Mouse (Mus musculus) G1E (cell line): ENCODE data around the gene Fam126a. TPM values are rescaled to one million over a fixed set of nuclear protein-coding genes. Genes with fewer than 3 reads are reported as not detected.

ENCODE experiments used
- ATAC-seq: 2 replicates; pipeline ENCODE4 v1.8.0; 2016; ENCODE audit warnings: mild to moderate bottlenecking; ENCODE audit not compliant: insufficient number of reproducible peaks, poor library complexity, low FRiP score, severe bottlenecking; ENCODE audit errors: extremely low read depth
- DNase-seq: peaks from one replicate; pipeline ENCODE4 v3.0.0; 2012; ENCODE audit warnings: low spot score
- H3K27me3 ChIP-seq: 2 replicates; pipeline ENCODE4 v1.6.1; 2012; ENCODE audit warnings: mild to moderate bottlenecking, low read length, inconsistent platforms; ENCODE audit not compliant: insufficient read depth
- H3K36me3 ChIP-seq: replicated peaks from 2 replicates; pipeline ENCODE3; 2012; ENCODE audit warnings: mild to moderate bottlenecking, inconsistent platforms
- H3K4me1 ChIP-seq: 2 replicates; pipeline ENCODE4 v1.6.1; 2012; ENCODE audit warnings: low read depth, low read length, inconsistent platforms, mixed read lengths; ENCODE audit not compliant: insufficient read depth
- H3K4me3 ChIP-seq: 2 replicates; pipeline ENCODE4 v1.5.1; 2012; ENCODE audit warnings: low read depth, mild to moderate bottlenecking, inconsistent platforms, low read length, moderate library complexity, mixed read lengths
- H3K9me3 ChIP-seq: replicated peaks from 2 replicates; pipeline ENCODE4 v1.6.1; 2012; ENCODE audit warnings: inconsistent platforms
- CTCF ChIP-seq: IDR thresholded peaks from 2 replicates; pipeline ENCODE4 v1.5.1; 2012; ENCODE audit warnings: low read depth, low read length, inconsistent platforms, mixed read lengths
- GATA1 ChIP-seq: IDR thresholded peaks from 2 replicates; pipeline ENCODE4 v1.6.1; 2012; ENCODE audit warnings: borderline replicate concordance, low read length, inconsistent platforms, mixed read lengths
- GATA2 ChIP-seq: IDR thresholded peaks from 2 replicates; pipeline ENCODE4 v1.6.1; 2012; ENCODE audit warnings: low read depth, low read length, inconsistent platforms, borderline replicate concordance
- POLR2AphosphoS5 ChIP-seq: IDR thresholded peaks from 2 replicates; pipeline ENCODE4 v1.6.1; 2012; ENCODE audit warnings: low read depth, low read length, inconsistent platforms; ENCODE audit not compliant: insufficient replicate concordance
- TAL1 ChIP-seq: conservative IDR thresholded peaks from 2 replicates; pipeline ENCODE4 v1.6.1; 2012; ENCODE audit warnings: low read depth, low read length, inconsistent platforms, mixed read lengths
- polyA plus RNA-seq: library from polyadenylated mRNA; stranded (reverse); fragments of >175 nt; gene quantifications from 2 replicates; pipeline ENCODE4 v1.2.3, GENCODE M21; 2012
- total RNA-seq, 2 experiments: library from RNA; stranded (forward) in 1 of 2; stranded (reverse) in 1 of 2; fragments of 200-1000 nt in 1 of 2; fragments of >200 nt in 1 of 2; fragmentation: Nextera tagmentation in 1 of 2; gene quantifications; 2 replicates each; pipeline ENCODE4 v1.2.3; 2014 to 2017

The Fam126a gene
- total and polyA plus RNA-seq, 3 experiments: 4.4 to 58.9 (median 36.9) TPM

GRCm38 (mm10) chr5:24044387-24044786 is 13.9 kb upstream of the Fam126a start:
- TF ChIP-seq POLR2AphosphoS5 (no peak), GATA1 (no peak), GATA2 (no peak), CTCF (no peak), TAL1 (no peak)
- ATAC-seq (no peak), DNase-seq (no peak)
- Histone ChIP-seq H3K4me3 (no peak overlapping the region), H3K9me3 (no peaks in the 10 kb centered on the region), H3K27me3 (peaks cover 33% of the 10 kb centered on the region), H3K36me3 (no peaks in the 10 kb centered on the region), H3K4me1 (peaks cover 7% of the 10 kb centered on the region)

- TF ChIP-seq TAL1 (no peak), GATA1 (no peak), POLR2AphosphoS5 (no peak), CTCF (no peak), GATA2 (no peak)
- H3K27me3 ChIP-seq: peaks cover 33% of the 10 kb centered on the region
- ATAC-seq (no peak), DNase-seq (no peak)
- H3K9me3 ChIP-seq: no peaks in the 10 kb centered on the region
- H3K4me1 ChIP-seq: peaks cover 15% of the 10 kb centered on the region
- no peak overlapping the region for H3K4me3 ChIP-seq
- no peaks in the 10 kb centered on the region for H3K36me3 ChIP-seq
Measured at GRCm38 (mm10) chr5:24043367-24043766, 12.9 kb upstream of the Fam126a start.

DNA sequence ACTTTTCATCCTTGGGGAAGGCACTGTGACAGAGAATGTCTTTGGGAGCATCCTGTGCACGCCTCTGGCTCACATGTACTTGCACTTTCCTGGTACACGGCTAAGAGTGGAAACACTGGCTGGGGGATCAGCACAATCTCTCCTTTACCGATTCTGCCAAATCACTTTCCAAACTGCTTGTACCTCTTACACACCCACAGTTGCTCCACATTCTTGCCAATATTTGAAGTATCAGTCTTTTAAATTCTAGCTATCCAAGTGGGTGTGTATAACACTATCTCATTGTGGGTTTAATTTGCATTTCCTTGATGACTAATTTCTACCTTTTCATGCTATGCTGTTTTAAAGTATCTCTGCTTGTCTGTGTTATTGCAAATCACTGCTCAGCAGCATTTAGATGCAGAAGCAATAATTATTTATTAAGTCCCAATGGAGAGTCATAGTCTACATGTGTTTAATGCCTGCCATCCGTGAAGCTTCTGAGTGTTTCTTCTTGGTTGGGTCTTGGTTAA is 10.9 kb upstream of the Fam126a start:
- no peak for TF ChIP-seq GATA1
- H3K4me3 ChIP-seq: no peak overlapping the region
- no peaks in the 10 kb centered on the region for H3K9me3 ChIP-seq
- peaks cover 16% of the 10 kb centered on the region for H3K4me1 ChIP-seq
- DNase-seq (no peak), ATAC-seq (no peak)
- peaks cover 31% of the 10 kb centered on the region for H3K27me3 ChIP-seq
- H3K36me3 ChIP-seq: no peaks in the 10 kb centered on the region

- H3K4me3 ChIP-seq: no peak overlapping the region
- peak; percentile 28; the same call in 1 of the 2 replicates for ATAC-seq
- no peaks in the 10 kb centered on the region for H3K36me3 ChIP-seq
- TF ChIP-seq GATA1: no peak
- no peak for TF ChIP-seq GATA2
- no peak for TF ChIP-seq TAL1
- no peak for TF ChIP-seq CTCF
- no peak for TF ChIP-seq POLR2AphosphoS5
- DNase-seq: no peak
- H3K9me3 ChIP-seq: no peaks in the 10 kb centered on the region
- peaks cover 19% of the 10 kb centered on the region for H3K4me1 ChIP-seq
- peaks cover 38% of the 10 kb centered on the region for H3K27me3 ChIP-seq
Measured at GRCm38 (mm10) chr5:24040601-24041000, 10.1 kb upstream of the Fam126a start.

GRCm38 (mm10) chr5:24039423-24039822 is 8.9 kb upstream of the Fam126a start:
- Histone ChIP-seq H3K9me3 (no peaks in the 10 kb centered on the region), H3K27me3 (peaks cover 31% of the 10 kb centered on the region), H3K4me1 (peaks cover 21% of the 10 kb centered on the region), H3K36me3 (no peaks in the 10 kb centered on the region), H3K4me3 (no peak overlapping the region)
- ATAC-seq (no peak), DNase-seq (no peak)
- TF ChIP-seq GATA2: no peak
- no peak for TF ChIP-seq GATA1
- no peak for TF ChIP-seq CTCF
- TF ChIP-seq POLR2AphosphoS5: no peak
- TF ChIP-seq TAL1: no peak

GRCm38 (mm10) chr5:24038819-24039218 is 8.3 kb upstream of the Fam126a start:
- Histone ChIP-seq H3K4me1 (peaks cover 23% of the 10 kb centered on the region), H3K36me3 (no peaks in the 10 kb centered on the region), H3K4me3 (no peak overlapping the region), H3K27me3 (peaks cover 27% of the 10 kb centered on the region), H3K9me3 (no peaks in the 10 kb centered on the region)
- DNase-seq (no peak), ATAC-seq (no peak)
- TF ChIP-seq CTCF (no peak), GATA2 (no peak), POLR2AphosphoS5 (no peak), TAL1 (no peak), GATA1 (no peak)

- TF ChIP-seq GATA1: no peak
- TF ChIP-seq TAL1: no peak
- no peak for TF ChIP-seq CTCF
- TF ChIP-seq POLR2AphosphoS5: no peak
- no peak for TF ChIP-seq GATA2
- DNase-seq (no peak), ATAC-seq (no peak)
- no peaks in the 10 kb centered on the region for H3K9me3 ChIP-seq
- peaks cover 23% of the 10 kb centered on the region for H3K4me1 ChIP-seq
- no peaks in the 10 kb centered on the region for H3K36me3 ChIP-seq
- no peak overlapping the region for H3K4me3 ChIP-seq
- H3K27me3 ChIP-seq: peaks cover 21% of the 10 kb centered on the region
Measured at GRCm38 (mm10) chr5:24038190-24038589, 7.7 kb upstream of the Fam126a start.
